Mouse (Mus musculus) E14TG2a.4 (cell line): ENCODE data around the gene Tenm4.

Source experiments
- H3K27me3 ChIP-seq: 2 replicates; pipeline ENCODE4 v1.6.1; 2014; ENCODE audit warnings: low read length, control low read depth; ENCODE audit not compliant: insufficient read depth
- H3K36me3 ChIP-seq: 2 replicates; pipeline ENCODE4 v1.6.1; 2014; ENCODE audit warnings: low read length, control low read depth; ENCODE audit not compliant: insufficient read depth
- H3K4me1 ChIP-seq: replicated peaks from 2 replicates; pipeline ENCODE4 v1.6.1; 2014; ENCODE audit warnings: low read depth, low read length, control low read depth
- H3K4me3 ChIP-seq: replicated peaks from 2 replicates; pipeline ENCODE4 v1.5.1; 2014; ENCODE audit warnings: mild to moderate bottlenecking, low read length
- H3K9me3 ChIP-seq: 2 replicates; pipeline ENCODE4 v1.6.1; 2014; ENCODE audit warnings: low read length, control low read depth
- CTCF ChIP-seq: conservative IDR thresholded peaks from 2 replicates; pipeline ENCODE4 v1.5.1; 2014; ENCODE audit warnings: low read length
- NANOG ChIP-seq: IDR thresholded peaks from 2 replicates; pipeline ENCODE4 v1.6.1; 2014; ENCODE audit warnings: borderline replicate concordance, low read length, mixed read lengths
- POU5F1 ChIP-seq: IDR thresholded peaks from 2 replicates; pipeline ENCODE4 v1.6.1; 2014; ENCODE audit warnings: low read length, borderline replicate concordance

Tenm4 gene

GRCm38 (mm10) chr7:96171596-96172563, 834 bp downstream of the Tenm4 start:
- H3K9me3 ChIP-seq = no peaks in the 10 kb centered on the region
- H3K4me3 ChIP-seq = no peak overlapping the region
- no peaks in the 10 kb centered on the region for H3K36me3 ChIP-seq
- peaks cover 24% of the 10 kb centered on the region for H3K27me3 ChIP-seq
- TF ChIP-seq NANOG = no peak
- no peak for TF ChIP-seq CTCF
- no peak for TF ChIP-seq POU5F1
- H3K4me1 ChIP-seq = peaks cover 48% of the 10 kb centered on the region

GRCm38 (mm10) chr7:96176781-96177180, 5.7 kb downstream of the Tenm4 start:
- no peak for TF ChIP-seq CTCF
- TF ChIP-seq POU5F1 = no peak
- TF ChIP-seq NANOG = no peak

GRCm38 (mm10) chr7:96181751-96182150, 10.7 kb downstream of the Tenm4 start:
- Histone ChIP-seq H3K4me3 (no peak overlapping the region), H3K4me1 (peaks cover 26% of the 10 kb centered on the region), H3K27me3 (0 out of 2 replicates have a peak, but pooled peaks cover 4% of the 10 kb centered on the region), H3K36me3 (no peaks in the 10 kb centered on the region), H3K9me3 (no peaks in the 10 kb centered on the region)
- no peak for TF ChIP-seq CTCF
- TF ChIP-seq POU5F1 = no peak
- no peak for TF ChIP-seq NANOG

More at GRCm38 (mm10) chr7:96176781-96177180, 5.7 kb downstream of the Tenm4 start:
- Histone ChIP-seq H3K4me3 (no peak overlapping the region), H3K9me3 (no peaks in the 10 kb centered on the region), H3K36me3 (no peaks in the 10 kb centered on the region), H3K27me3 (peaks cover 13% of the 10 kb centered on the region), H3K4me1 (peaks cover 5% of the 10 kb centered on the region; the same call in 1 of the 2 replicates)

- H3K9me3 ChIP-seq = no peaks in the 10 kb centered on the region
- H3K36me3 ChIP-seq = no peaks in the 10 kb centered on the region
- 0 out of 2 replicates have a peak, but pooled peaks cover 4% of the 10 kb centered on the region for H3K27me3 ChIP-seq
- no peak overlapping the region for H3K4me3 ChIP-seq
- no peak for TF ChIP-seq NANOG
- no peak for TF ChIP-seq CTCF
- H3K4me1 ChIP-seq = peaks cover 26% of the 10 kb centered on the region
Observed at GRCm38 (mm10) chr7:96183195-96183594, 12.1 kb downstream of the Tenm4 start.

- no peak overlapping the region for H3K4me3 ChIP-seq
- H3K9me3 ChIP-seq = no peaks in the 10 kb centered on the region
- 0 out of 2 replicates have a peak, but pooled peaks cover 1% of the 10 kb centered on the region for H3K27me3 ChIP-seq
- H3K4me1 ChIP-seq = peaks cover 26% of the 10 kb centered on the region
- no peaks in the 10 kb centered on the region for H3K36me3 ChIP-seq
- TF ChIP-seq CTCF = no peak
- TF ChIP-seq POU5F1 = no peak
- TF ChIP-seq NANOG = no peak
Observed at GRCm38 (mm10) chr7:96185411-96185810, 14.4 kb downstream of the Tenm4 start.

- H3K4me1 ChIP-seq = peaks cover 40% of the 10 kb centered on the region
- peaks cover 39% of the 10 kb centered on the region for H3K9me3 ChIP-seq
- H3K4me3 ChIP-seq = 0 out of 2 replicates have a peak overlapping the region, but pooled peaks have one; percentile 4
- H3K36me3 ChIP-seq = no peaks in the 10 kb centered on the region
- TF ChIP-seq NANOG (no peak), CTCF (no peak), POU5F1 (no peak)
- peaks cover 9% of the 10 kb centered on the region for H3K27me3 ChIP-seq
Observed at GRCm38 (mm10) chr7:96203812-96204560, 32.9 kb downstream of the Tenm4 start.

- TF ChIP-seq POU5F1 (peak; percentile 63; the same call in 1 of the 2 replicates), NANOG (peak; percentile 52; the same call in 1 of the 2 replicates), CTCF (no peak)
- Histone ChIP-seq H3K27me3 (peaks cover 12% of the 10 kb centered on the region), H3K36me3 (no peaks in the 10 kb centered on the region), H3K4me3 (no peak overlapping the region), H3K4me1 (peaks cover 48% of the 10 kb centered on the region), H3K9me3 (peaks cover 33% of the 10 kb centered on the region)
Observed at GRCm38 (mm10) chr7:96204809-96205350, 33.8 kb downstream of the Tenm4 start.

GRCm38 (mm10) chr7:96207071-96207470, 36.0 kb downstream of the Tenm4 start:
- Histone ChIP-seq H3K36me3 (no peaks in the 10 kb centered on the region), H3K27me3 (peaks cover 29% of the 10 kb centered on the region), H3K4me1 (peaks cover 56% of the 10 kb centered on the region), H3K9me3 (peaks cover 18% of the 10 kb centered on the region), H3K4me3 (peak overlapping the region; percentile 17; the same call in 1 of the 2 replicates)
- TF ChIP-seq NANOG (peak; percentile 67), POU5F1 (no peak)
